Comparison of ENCODE assay signal across 20 mouse cellular contexts in the genomic region with DNA sequence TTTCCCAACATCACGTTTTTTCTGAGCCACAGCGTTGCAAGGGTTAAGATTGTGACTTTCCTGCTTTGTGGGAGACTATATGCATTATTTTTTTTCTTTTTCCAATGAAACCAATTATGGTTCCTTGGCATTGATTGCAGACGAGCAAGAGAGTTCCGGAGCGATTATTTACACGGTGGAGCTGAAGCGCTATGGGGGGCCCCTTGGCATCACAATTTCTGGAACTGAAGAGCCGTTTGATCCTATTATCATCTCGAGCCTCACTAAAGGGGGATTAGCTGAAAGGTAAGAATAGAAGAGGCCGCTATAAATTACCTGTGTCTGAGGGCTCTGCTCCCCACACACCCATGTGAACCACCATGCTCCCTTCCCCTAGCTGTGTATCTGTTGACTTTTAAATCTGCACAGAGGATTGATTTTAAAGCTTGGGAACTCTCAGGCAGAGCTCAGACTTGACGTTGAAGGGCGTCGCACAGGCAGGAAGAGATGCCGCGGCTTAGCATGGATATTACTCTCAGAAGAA.
DNase-seq lines count a peak whose midpoint lies in the region; ATAC-seq lines count a peak whose summit lies in the region.
"Had no signal": no experiment of that assay in that cellular context is flagged by ENCODE, and none has a peak within 500 bp of the region (broad histone marks: within the 10 kb centered on the region; RNA-seq: fewer than 3 reads in every experiment).

No protein-coding gene starts in this region.

- peaks cover 9% of the 10 kb centered on the region; the same call in 1 of the 2 replicates for H3K4me1 ChIP-seq in neural tube, embryonic 12.5 days
- peaks cover 18% of the 10 kb centered on the region for H3K4me1 ChIP-seq in midbrain, embryonic 14.5 days (ENCODE audit: control insufficient read depth, insufficient read depth, low read length)
- H3K4me1 ChIP-seq: embryonic facial prominence, embryonic 12.5 days; stomach, embryonic 15.5 days had no signal

- H3K27ac ChIP-seq in neural tube, embryonic 12.5 days, result no peak overlapping the region
- no peak overlapping the region; the same call in 1 of the 2 replicates for H3K27ac ChIP-seq in midbrain, embryonic 14.5 days (replicated peaks; ENCODE audit: low read depth, low read length)
- H3K27ac ChIP-seq: embryonic facial prominence, embryonic 12.5 days; stomach, embryonic 15.5 days had no signal

- no peaks in the 10 kb centered on the region for H3K27me3 ChIP-seq in neural tube, embryonic 12.5 days (replicated peaks)
- peaks cover 3% of the 10 kb centered on the region; the same call in 1 of the 2 replicates for H3K27me3 ChIP-seq in midbrain, embryonic 14.5 days (ENCODE audit: control insufficient read depth, insufficient read depth, low read length)
- H3K27me3 ChIP-seq: embryonic facial prominence, embryonic 12.5 days; stomach, embryonic 15.5 days had no signal

- peaks cover 13% of the 10 kb centered on the region for H3K36me3 ChIP-seq in neural tube, embryonic 12.5 days
- peaks cover 8% of the 10 kb centered on the region for H3K36me3 ChIP-seq in midbrain, embryonic 14.5 days (ENCODE audit: control insufficient read depth, insufficient read depth, low read length)
- H3K36me3 ChIP-seq: embryonic facial prominence, embryonic 12.5 days; stomach, embryonic 15.5 days had no signal

- peak; percentile 48 to 49 for DNase-seq in cerebellum, postnatal 14 days
- no peak for DNase-seq in cerebellum, adult 11-12 months
- no peak for DNase-seq in neural tube, embryonic 10.5 days (ENCODE audit: extremely low spot score, low spot score)
- peak; percentile 49 for DNase-seq in midbrain, embryonic 14.5 days
- peak; percentile 43 for DNase-seq in retina, postnatal 1 day
- no peak for DNase-seq in layer of hippocampus, postnatal 10 days (ENCODE audit: low spot score in 2 of 2)
- no peak for DNase-seq in kidney, adult 8-10 months
- DNase-seq: adrenal gland, adult 8-10 months; cerebellum, adult 11 months; gastrocnemius, postnatal 10 days; heart, adult 18-20 months; kidney, adult 2 months; kidney, postnatal 4 days; lung, adult 2 months; lung, postnatal 4 days; right cerebral cortex, adult 18-20 months; thymus, adult 2 months had no signal

- no peak overlapping the region for H3K9ac ChIP-seq in neural tube, embryonic 12.5 days
- no peak overlapping the region; the same call in 1 of the 2 replicates for H3K9ac ChIP-seq in midbrain, embryonic 14.5 days (replicated peaks; ENCODE audit: low read length)
- H3K9ac ChIP-seq: embryonic facial prominence, embryonic 12.5 days; stomach, embryonic 15.5 days had no signal

- WGBS in neural tube, embryonic 12.5 days, result 40% methylated on average over 15 of the region's 15 CpGs
- 20% methylated on average over 15 of the region's 15 CpGs for WGBS in midbrain, embryonic 14.5 days

- H3K4me2 ChIP-seq in neural tube, embryonic 12.5 days (replicated peaks), result peak overlapping the region; percentile 18
- peak overlapping the region; percentile 38 for H3K4me2 ChIP-seq in midbrain, embryonic 14.5 days (ENCODE audit: low read length)
- H3K4me2 ChIP-seq: embryonic facial prominence, embryonic 12.5 days; stomach, embryonic 15.5 days had no signal

- H3K4me3 ChIP-seq in neural tube, embryonic 12.5 days, result no peak overlapping the region
- no peak overlapping the region for H3K4me3 ChIP-seq in midbrain, embryonic 14.5 days (replicated peaks; ENCODE audit: low read depth, low read length)
- H3K4me3 ChIP-seq: embryonic facial prominence, embryonic 12.5 days; stomach, embryonic 15.5 days had no signal

- ATAC-seq in neural tube, embryonic 12.5 days (ENCODE audit: low FRiP score, low read depth), result no peak
- no peak for ATAC-seq in midbrain, embryonic 14.5 days (ENCODE audit: low FRiP score, low TSS enrichment)

- H3K9me3 ChIP-seq in neural tube, embryonic 12.5 days, result no peaks in the 10 kb centered on the region
- H3K9me3 ChIP-seq in midbrain, embryonic 14.5 days (ENCODE audit: control insufficient read depth, low read length), result no peaks in the 10 kb centered on the region
- H3K9me3 ChIP-seq: embryonic facial prominence, embryonic 12.5 days; stomach, embryonic 15.5 days had no signal

Comparison
In these comparisons a context has a peak if more than half of its experiments do, and no peak if none do; other contexts are left out.
1. DNase-seq: peak in cerebellum, postnatal 14 days (2 of 2), midbrain, embryonic 14.5 days (single experiment) and retina, postnatal 1 day (single experiment); none in cerebellum, adult 11-12 months (single experiment), neural tube, embryonic 10.5 days (single experiment), layer of hippocampus, postnatal 10 days (0 of 2) and kidney, adult 8-10 months (0 of 2).